Mouse (Mus musculus): Measurements from ENCODE around the gene Hdc.

Gene Hdc

DNA sequence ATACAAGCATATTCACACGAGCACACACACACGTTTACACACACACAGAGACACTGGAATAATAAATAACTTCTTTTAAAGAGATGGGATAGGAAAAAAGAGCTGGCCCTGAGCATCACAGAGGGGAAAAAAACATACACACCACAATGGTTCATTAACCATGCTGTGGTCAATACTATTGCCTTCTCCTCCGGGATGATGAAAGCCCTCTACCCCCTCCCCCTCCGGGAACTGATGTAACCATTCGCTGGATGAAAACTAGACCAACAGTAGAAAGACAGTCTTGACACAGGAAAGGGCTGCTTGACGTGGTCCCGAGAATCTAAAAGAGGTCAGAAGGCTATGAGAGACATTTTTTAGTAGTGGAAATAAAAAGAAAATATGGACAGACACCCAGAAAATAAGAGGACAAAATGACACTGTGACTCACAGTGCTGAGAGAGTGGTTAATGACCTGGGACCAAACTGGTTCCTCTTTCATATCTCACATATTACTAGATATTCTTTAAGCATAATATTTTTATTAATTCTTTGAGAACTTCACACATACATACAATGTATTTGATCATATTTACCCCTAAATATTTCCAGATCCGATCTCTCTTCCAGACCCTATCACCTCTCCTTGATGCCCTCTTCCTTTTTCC lies 67.7 kb downstream of the Hdc start:
- DNase-seq, result no peak

- no peak for DNase-seq
Measured at GRCm38 (mm10) chr2:126549681-126550080, 69.4 kb downstream of the Hdc start.

- no peak for DNase-seq
Measured at GRCm38 (mm10) chr2:126546392-126546791, 72.7 kb downstream of the Hdc start.

- DNase-seq, result no peak
Measured at GRCm38 (mm10) chr2:126545297-126545696, 73.8 kb downstream of the Hdc start.

All from lung, postnatal 14 days (tissue).